Mouse (Mus musculus) stomach, embryonic 16.5 days (tissue): ENCODE measurements at regions not wholly inside any gene's neighbourhood (a gene's known extent, or its start where the extent isn't known, plus 50 kb on each side); places are given as distances from the start of the nearest gene placed in this dataset.

ENCODE experiments used
- ATAC-seq: fragments of 200-750 bp; cut with Nextera tagmentation; 2 replicates; pipeline ENCODE4 v1.8.0; 2017; ENCODE audit warnings: moderate number of reproducible peaks, moderate TSS enrichment; ENCODE audit not compliant: insufficient read depth, low FRiP score
- H3K27ac ChIP-seq: fragments of 300-500 bp; sonication (generic); 2 replicates; pipeline ENCODE4 v1.5.1; 2014; ENCODE audit warnings: low read length
- H3K27me3 ChIP-seq: fragments of 300-500 bp; sonication (generic); 2 replicates; pipeline ENCODE4 v1.6.1; 2014; ENCODE audit warnings: low read length, control low read depth, mixed read lengths; ENCODE audit not compliant: control insufficient read depth, insufficient read depth
- H3K36me3 ChIP-seq: fragments of 300-500 bp; sonication (generic); 2 replicates; pipeline ENCODE4 v1.6.1; 2014; ENCODE audit warnings: low read length; ENCODE audit not compliant: control insufficient read depth, insufficient read depth
- H3K4me1 ChIP-seq: fragments of 300-500 bp; sonication (generic); 2 replicates; pipeline ENCODE4 v1.6.1; 2014; ENCODE audit warnings: low read length, control low read depth, mixed read lengths; ENCODE audit not compliant: control insufficient read depth, insufficient read depth
- H3K4me2 ChIP-seq: fragments of 300-500 bp; sonication (generic); 2 replicates; pipeline ENCODE4 v1.6.1; 2014; ENCODE audit warnings: low read depth, low read length, mixed read lengths
- H3K4me3 ChIP-seq: fragments of 300-500 bp; sonication (generic); replicated peaks from 2 replicates; pipeline ENCODE4 v1.5.1; 2014; ENCODE audit warnings: mild to moderate bottlenecking, low read length
- H3K9ac ChIP-seq: fragments of 300-500 bp; sonication (generic); 2 replicates; pipeline ENCODE4 v1.6.1; 2014; ENCODE audit warnings: low read length
- H3K9me3 ChIP-seq: fragments of 300-500 bp; sonication (generic); replicated peaks from 2 replicates; pipeline ENCODE4 v1.6.1; 2016; ENCODE audit warnings: low read length, control low read depth; ENCODE audit not compliant: control insufficient read depth
- WGBS: fragments of 180-500 bp; shearing (Covaris S2); extraction: QIAGEN DNeasy Blood & Tissue Kit; methylation state at CpG from one replicate; pipeline ENCODE4 v1.1.7; 2014; 5-methylcytosine and 5-hydroxymethylcytosine counted together

DNA sequence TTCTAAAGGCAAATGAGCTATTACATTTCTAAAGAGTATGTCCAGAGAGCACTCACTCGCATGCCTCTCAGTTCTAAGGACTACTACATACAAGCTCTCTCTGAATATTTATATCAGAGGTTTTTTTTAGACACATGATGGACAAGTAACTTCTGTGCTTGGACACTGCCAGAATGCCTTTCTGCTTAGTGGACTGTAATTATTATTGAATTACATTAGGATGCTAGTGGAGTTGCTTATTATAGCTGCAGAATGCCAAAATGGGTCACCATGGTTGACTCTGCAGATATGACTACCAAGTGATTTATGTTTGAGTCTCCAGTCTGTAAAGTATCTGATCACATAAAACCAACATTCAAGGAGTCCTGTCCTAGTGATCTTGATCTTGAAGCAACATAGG is 395.6 kb upstream of the Nr3c2 start:
- Histone ChIP-seq H3K36me3 (no peaks in the 10 kb centered on the region), H3K4me3 (no peak overlapping the region), H3K4me1 (no peaks in the 10 kb centered on the region), H3K27ac (no peak overlapping the region), H3K4me2 (no peak overlapping the region), H3K27me3 (no peaks in the 10 kb centered on the region), H3K9me3 (no peaks in the 10 kb centered on the region), H3K9ac (no peak overlapping the region)
- WGBS = 79% methylated on average over 1 of the region's 1 CpGs
- no peak for ATAC-seq

DNA sequence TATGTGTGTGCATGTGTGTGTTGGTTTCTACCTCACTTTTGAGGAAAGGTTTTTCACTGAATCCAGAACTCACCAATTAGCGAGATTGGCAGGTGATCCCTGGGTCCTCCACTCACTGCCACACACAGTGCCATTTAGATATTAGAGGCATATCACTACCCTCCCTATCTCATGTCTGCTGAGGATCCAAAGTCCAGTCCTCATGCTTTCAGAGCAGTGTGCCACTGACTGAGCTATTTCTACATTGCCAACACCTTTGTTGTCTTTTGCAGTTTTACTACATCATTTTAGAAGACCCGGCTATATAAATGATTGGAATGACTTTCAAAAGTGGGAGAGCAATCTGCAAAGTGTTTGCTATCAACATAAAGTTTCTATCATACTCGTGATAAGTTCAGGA is 392.0 kb upstream of the Nr3c2 start:
- H3K9me3 ChIP-seq = no peaks in the 10 kb centered on the region
- H3K36me3 ChIP-seq = no peaks in the 10 kb centered on the region
- no peak overlapping the region for H3K27ac ChIP-seq
- H3K4me2 ChIP-seq = no peak overlapping the region
- no peaks in the 10 kb centered on the region for H3K4me1 ChIP-seq
- H3K27me3 ChIP-seq = no peaks in the 10 kb centered on the region
- no peak overlapping the region for H3K9ac ChIP-seq
- 57% methylated on average over 3 of the region's 3 CpGs for WGBS
- H3K4me3 ChIP-seq = no peak overlapping the region
- no peak; the same call in 1 of the 2 replicates for ATAC-seq

DNA sequence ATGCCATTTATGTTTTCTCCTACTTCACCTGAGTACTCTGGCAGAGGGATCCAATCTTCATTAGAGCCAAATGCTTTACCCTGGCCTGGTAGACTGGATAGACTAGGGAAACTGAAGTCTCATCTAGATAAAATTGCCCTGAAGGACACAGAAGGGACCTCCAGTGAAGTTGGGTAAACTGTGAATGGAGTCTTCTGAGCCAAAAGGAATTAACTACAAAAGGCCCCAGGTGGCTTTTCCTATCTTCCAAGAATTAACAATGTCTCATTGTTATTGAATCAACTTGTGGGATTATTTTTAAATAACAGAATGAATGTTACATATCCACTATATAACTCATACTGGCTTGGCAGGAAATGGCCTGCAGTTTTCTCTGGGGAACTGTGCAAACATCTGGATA is 390.0 kb upstream of the Nr3c2 start:
- Histone ChIP-seq H3K27ac (no peak overlapping the region), H3K4me2 (no peak overlapping the region), H3K36me3 (no peaks in the 10 kb centered on the region), H3K4me3 (no peak overlapping the region), H3K9ac (no peak overlapping the region), H3K4me1 (no peaks in the 10 kb centered on the region), H3K27me3 (no peaks in the 10 kb centered on the region), H3K9me3 (no peaks in the 10 kb centered on the region)
- no peak for ATAC-seq

DNA sequence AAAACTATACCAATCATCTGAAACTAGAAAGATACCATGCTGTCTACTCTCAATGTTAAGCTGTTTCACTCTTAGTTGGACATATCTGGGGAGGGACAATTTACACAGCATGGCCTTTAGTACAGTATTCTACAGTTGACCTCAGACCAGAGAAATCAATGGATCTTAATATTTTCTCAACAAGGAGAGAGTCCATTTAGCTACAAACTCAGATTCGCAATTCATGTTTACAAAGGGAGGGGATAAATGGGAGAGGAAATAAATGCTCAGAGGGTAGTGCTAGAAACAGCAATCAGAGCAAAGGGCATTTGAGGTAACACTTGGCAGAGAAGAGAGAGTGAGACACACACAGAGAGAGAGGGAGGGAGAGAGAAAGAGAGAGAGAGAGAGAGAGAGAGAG is 385.1 kb upstream of the Nr3c2 start:
- Histone ChIP-seq H3K9me3 (no peaks in the 10 kb centered on the region), H3K36me3 (no peaks in the 10 kb centered on the region), H3K27me3 (no peaks in the 10 kb centered on the region), H3K9ac (no peak overlapping the region), H3K4me3 (no peak overlapping the region), H3K4me2 (no peak overlapping the region), H3K4me1 (no peaks in the 10 kb centered on the region), H3K27ac (no peak overlapping the region)
- WGBS = 31% methylated on average over 1 of the region's 1 CpGs
- no peak for ATAC-seq

DNA sequence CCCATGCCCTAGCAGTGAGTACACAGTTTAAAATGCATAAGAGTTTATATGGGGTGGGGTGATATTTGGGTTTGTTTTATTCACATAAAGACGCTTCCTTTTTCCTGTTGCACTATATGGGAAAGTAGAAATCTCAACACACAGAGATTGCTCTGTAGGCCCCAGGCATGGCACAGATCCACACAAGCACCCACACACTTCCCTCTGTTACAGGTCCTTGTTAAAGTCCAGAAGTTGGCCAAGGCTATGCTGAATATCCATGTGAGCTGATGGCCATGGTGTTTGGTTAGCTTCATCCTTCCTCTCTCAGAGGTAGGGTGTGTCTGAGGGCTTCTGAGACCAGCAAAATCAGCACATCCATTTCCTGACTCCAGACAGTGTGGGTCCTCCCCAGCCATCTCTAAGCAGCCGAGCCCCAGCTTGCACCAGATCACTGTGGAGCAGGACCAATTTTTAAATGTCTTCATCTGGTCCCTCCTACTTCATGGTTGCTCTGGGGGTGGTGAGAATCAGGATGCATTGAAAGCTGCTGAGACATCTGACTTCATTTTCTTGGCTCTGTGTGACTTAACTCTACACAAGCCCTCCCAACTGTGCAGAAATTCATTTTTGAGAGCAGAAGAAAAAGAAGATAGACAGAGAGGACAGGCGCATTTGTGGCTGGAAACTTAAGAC is 360.3 kb upstream of the Nr3c2 start:
- no peak overlapping the region for H3K27ac ChIP-seq
- H3K4me1 ChIP-seq = no peaks in the 10 kb centered on the region
- no peaks in the 10 kb centered on the region for H3K36me3 ChIP-seq
- ATAC-seq = no peak
- H3K27me3 ChIP-seq = no peaks in the 10 kb centered on the region
- H3K9ac ChIP-seq = no peak overlapping the region
- no peak overlapping the region for H3K4me3 ChIP-seq
- H3K4me2 ChIP-seq = no peak overlapping the region
- H3K9me3 ChIP-seq = no peaks in the 10 kb centered on the region
- WGBS = 84% methylated on average over 3 of the region's 3 CpGs

DNA sequence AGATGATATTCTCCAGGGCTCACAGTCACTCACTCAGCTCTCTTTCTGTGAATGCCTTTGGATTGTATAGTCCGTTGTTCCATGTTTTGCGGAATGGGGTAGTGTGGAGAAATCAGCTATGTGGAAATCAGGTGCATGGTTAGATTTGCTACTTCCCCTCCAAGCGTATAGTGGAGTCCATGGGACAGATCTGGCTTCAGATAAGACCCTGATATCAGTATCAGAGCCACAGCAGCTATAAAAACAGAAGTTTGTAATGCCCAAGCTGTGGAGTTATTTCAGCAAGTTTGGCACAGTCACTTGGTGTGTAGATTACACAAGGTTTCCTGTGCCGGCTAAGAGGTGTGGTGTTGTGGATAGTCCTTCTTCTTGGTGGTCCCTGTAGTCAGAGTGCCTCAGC is 359.6 kb upstream of the Nr3c2 start:
- WGBS = 84% methylated on average over 4 of the region's 4 CpGs
- Histone ChIP-seq H3K4me3 (no peak overlapping the region), H3K27ac (no peak overlapping the region), H3K4me2 (no peak overlapping the region), H3K36me3 (no peaks in the 10 kb centered on the region), H3K9me3 (no peaks in the 10 kb centered on the region), H3K4me1 (no peaks in the 10 kb centered on the region), H3K9ac (no peak overlapping the region), H3K27me3 (no peaks in the 10 kb centered on the region)
- no peak for ATAC-seq

DNA sequence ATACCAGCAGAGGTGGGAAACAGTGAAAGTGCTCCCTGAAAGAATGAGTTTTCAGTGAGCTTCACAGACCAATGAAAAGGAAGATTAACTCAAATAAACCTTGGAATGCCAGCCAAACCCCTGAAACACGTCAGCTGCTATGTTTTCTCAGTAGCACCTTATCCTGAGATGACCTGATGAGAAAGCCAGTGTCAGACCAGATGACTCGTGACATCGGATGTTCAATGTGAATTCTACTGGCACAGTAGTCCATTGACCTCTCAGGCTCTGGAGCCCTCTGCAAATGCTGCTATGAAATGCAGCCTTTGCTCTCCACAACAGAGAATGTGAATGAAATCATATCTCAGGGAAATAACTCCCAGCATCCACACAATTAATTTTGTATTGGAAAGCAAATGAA is 358.6 kb upstream of the Nr3c2 start:
- no peak overlapping the region for H3K4me2 ChIP-seq

DNA sequence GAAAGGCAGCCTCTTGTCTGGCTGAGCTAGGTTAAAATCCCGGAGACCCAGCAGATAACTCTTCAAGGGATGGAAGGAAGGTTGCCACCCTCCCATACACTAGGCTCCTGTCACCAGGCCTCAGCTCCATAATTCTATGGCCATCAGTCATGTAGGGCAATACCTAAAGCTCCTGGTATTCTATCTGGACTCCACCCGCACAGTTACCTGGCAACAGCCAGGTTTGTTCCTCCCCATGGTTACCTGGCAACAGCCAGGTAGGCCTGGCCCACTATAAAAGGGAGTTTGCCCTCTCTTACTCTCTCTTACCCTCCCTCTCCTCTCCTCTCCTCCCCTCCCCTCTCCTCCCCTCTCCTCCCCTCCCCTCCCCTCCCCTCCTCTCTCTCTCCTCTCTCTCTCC is 347.6 kb upstream of the Nr3c2 start:
- Histone ChIP-seq H3K9me3 (no peaks in the 10 kb centered on the region), H3K4me3 (no peak overlapping the region), H3K4me1 (no peaks in the 10 kb centered on the region), H3K27me3 (no peaks in the 10 kb centered on the region), H3K36me3 (no peaks in the 10 kb centered on the region), H3K27ac (no peak overlapping the region), H3K4me2 (no peak overlapping the region), H3K9ac (no peak overlapping the region)
- ATAC-seq = no peak
- WGBS = 67% methylated on average over 2 of the region's 2 CpGs

More for the DNA sequence above, 358.6 kb upstream of the Nr3c2 start:
- ATAC-seq = no peak
- Histone ChIP-seq H3K9me3 (no peaks in the 10 kb centered on the region), H3K27me3 (no peaks in the 10 kb centered on the region), H3K4me3 (no peak overlapping the region), H3K4me1 (no peaks in the 10 kb centered on the region), H3K27ac (no peak overlapping the region), H3K36me3 (no peaks in the 10 kb centered on the region), H3K9ac (no peak overlapping the region)
- 48% methylated on average over 3 of the region's 3 CpGs for WGBS

DNA sequence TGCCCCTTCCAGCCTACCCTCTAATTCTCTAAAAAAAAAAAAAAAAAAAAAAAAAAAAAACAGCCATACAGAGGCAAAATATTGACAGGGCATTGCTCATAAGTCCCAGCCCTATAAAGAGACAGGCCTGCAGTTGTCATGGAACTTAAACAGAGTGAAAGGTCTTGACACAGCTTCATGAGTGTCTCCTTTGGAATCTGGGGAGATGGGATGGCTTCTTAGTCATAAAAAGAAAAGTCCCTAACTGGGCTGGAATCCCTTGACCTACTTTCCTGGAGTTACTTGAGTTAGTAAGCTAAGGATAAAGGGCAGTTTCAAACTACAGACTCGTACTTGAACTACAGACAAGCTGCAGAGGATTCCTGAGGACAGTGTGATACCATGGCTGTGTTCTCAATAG is 297.7 kb upstream of the Nr3c2 start:
- H3K9ac ChIP-seq = no peak overlapping the region
- ATAC-seq = no peak
- H3K4me3 ChIP-seq = no peak overlapping the region
- H3K4me2 ChIP-seq = no peak overlapping the region
- 57% methylated on average over 1 of the region's 1 CpGs for WGBS
- H3K36me3 ChIP-seq = no peaks in the 10 kb centered on the region
- no peak overlapping the region for H3K27ac ChIP-seq
- no peaks in the 10 kb centered on the region for H3K27me3 ChIP-seq
- no peaks in the 10 kb centered on the region for H3K4me1 ChIP-seq
- H3K9me3 ChIP-seq = no peaks in the 10 kb centered on the region

DNA sequence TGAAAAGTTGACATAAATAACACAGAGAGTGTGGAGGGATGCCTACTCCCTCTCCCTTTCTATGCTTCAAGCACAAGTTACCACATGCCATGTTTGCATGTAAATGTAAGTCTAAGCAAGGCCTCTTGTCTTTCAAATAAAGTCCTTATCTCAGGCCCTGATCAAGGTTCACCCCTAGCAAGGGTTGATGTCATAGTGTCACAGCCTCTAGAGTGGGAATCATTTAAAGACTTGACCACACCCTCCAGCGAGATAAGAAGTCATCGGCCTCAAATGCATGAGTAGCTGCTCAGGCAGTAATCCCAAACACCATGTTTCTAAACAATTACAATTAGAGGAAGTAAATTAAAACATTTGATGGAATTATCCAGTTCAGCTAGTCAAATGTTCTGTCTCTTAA is 280.5 kb upstream of the Nr3c2 start:
- Histone ChIP-seq H3K36me3 (no peaks in the 10 kb centered on the region), H3K9ac (no peak overlapping the region), H3K4me3 (no peak overlapping the region), H3K4me2 (no peak overlapping the region), H3K9me3 (no peaks in the 10 kb centered on the region), H3K4me1 (no peaks in the 10 kb centered on the region), H3K27ac (no peak overlapping the region), H3K27me3 (no peaks in the 10 kb centered on the region)
- no peak; the same call in 1 of the 2 replicates for ATAC-seq
- 64% methylated on average over 2 of the region's 2 CpGs for WGBS
